Mouse (Mus musculus): ENCODE results near the gene Rpl7l1. TPM values are rescaled to one million over a fixed set of nuclear protein-coding genes. Genes with fewer than 3 reads are reported as not detected.

Gene Rpl7l1
- polyA plus RNA-seq, 1 experiment from 2014 or later, result 136 TPM

DNA sequence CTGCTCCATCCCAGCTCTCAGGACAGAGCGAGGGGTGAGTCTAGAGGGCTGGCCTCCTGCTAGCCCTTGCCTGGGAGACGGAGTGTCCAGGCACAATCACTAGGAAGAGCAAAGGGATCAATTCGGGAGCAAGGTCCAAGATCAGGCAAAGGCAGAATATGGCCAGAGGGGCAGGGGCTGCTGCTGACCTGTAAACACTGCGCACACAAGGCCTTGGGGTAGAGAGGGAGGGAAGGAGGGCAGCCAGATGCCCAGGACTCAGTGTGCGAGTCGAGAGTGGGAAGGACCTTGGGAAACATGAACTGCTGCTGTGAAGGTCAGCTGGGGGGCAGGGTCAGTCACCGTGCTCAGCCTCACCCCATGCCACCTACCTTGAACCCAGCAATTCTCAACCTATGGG, 47.2 kb downstream of the Rpl7l1 start:
- Histone ChIP-seq H3K4me3 (replicated peaks) (no peak overlapping the region), H3K9ac (no peak overlapping the region), H3K9me3 (replicated peaks) (no peaks in the 10 kb centered on the region), H3K4me1 (no peaks in the 10 kb centered on the region), H3K36me3 (peaks cover 22% of the 10 kb centered on the region), H3K27me3 (no peaks in the 10 kb centered on the region), H3K4me2 (replicated peaks) (no peak overlapping the region), H3K27ac (replicated peaks) (no peak overlapping the region)
- WGBS, result 81% methylated on average over 7 of the region's 7 CpGs
- ATAC-seq (ENCODE audit: insufficient number of reproducible peaks, low FRiP score, low TSS enrichment, low read depth), result no peak

DNA sequence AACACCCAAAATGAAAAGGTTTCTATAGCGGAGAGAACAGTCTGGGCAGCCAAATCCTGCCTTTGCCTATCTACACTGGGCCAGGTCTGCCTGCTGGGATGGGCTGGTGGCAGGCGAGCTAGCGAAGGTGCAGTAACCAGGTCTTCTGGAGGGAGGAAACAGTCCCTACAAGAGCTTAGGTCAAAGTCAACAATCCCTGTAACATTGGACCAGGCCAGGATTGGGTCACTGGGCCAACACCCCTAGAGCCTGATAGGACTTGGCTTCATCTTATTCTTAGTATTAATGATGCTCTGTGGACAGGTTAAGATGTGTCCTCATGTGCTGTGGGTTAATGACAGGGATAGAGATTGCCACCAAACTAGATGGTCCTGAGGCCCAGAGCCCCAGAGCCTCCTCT, 48.4 kb downstream of the Rpl7l1 start:
- H3K27ac ChIP-seq (replicated peaks), result no peak overlapping the region
- H3K27me3 ChIP-seq, result peaks cover 1% of the 10 kb centered on the region; the same call in 1 of the 2 replicates
- H3K4me1 ChIP-seq, result peaks cover 1% of the 10 kb centered on the region
- H3K9ac ChIP-seq, result no peak overlapping the region
- no peak overlapping the region for H3K4me2 ChIP-seq (replicated peaks)
- peaks cover 22% of the 10 kb centered on the region for H3K36me3 ChIP-seq
- no peaks in the 10 kb centered on the region for H3K9me3 ChIP-seq (replicated peaks)
- no peak overlapping the region for H3K4me3 ChIP-seq (replicated peaks)
- 90% methylated on average over 3 of the region's 3 CpGs for WGBS
- no peak for ATAC-seq (ENCODE audit: insufficient number of reproducible peaks, low FRiP score, low TSS enrichment, low read depth)

GRCm38 (mm10) chr17:46728904-46729318, 53.6 kb downstream of the Rpl7l1 start, which contains the start of gene Gnmt:
TSS of gene Gnmt (minus strand) at chr17:46729168.
- peak within 1 kb of the TSS; percentile 47 for H3K4me2 ChIP-seq (replicated peaks)
- H3K27me3 ChIP-seq, result peaks cover 6% of the 10 kb centered on the region; the same call in 1 of the 2 replicates
- peaks cover 25% of the 10 kb centered on the region for H3K36me3 ChIP-seq
- H3K9me3 ChIP-seq (replicated peaks), result no peaks in the 10 kb centered on the region
- peak; percentile 15; the same call in 1 of the 2 replicates for ATAC-seq (ENCODE audit: insufficient number of reproducible peaks, low FRiP score, low TSS enrichment, low read depth)
- peak within 1 kb of the TSS; percentile 28 for H3K4me3 ChIP-seq (replicated peaks)
- WGBS, result 12% methylated on average over 24 of the region's 24 CpGs
- H3K4me1 ChIP-seq, result peaks cover 9% of the 10 kb centered on the region
- H3K9ac ChIP-seq, result no peak within 1 kb of the TSS
- H3K27ac ChIP-seq (replicated peaks), result no peak within 1 kb of the TSS

GRCm38 (mm10) chr17:46728496-46728895, 54.0 kb downstream of the Rpl7l1 start:
- Histone ChIP-seq H3K27me3 (peaks cover 6% of the 10 kb centered on the region; the same call in 1 of the 2 replicates), H3K9ac (no peak overlapping the region), H3K36me3 (peaks cover 30% of the 10 kb centered on the region), H3K9me3 (replicated peaks) (no peaks in the 10 kb centered on the region), H3K27ac (replicated peaks) (no peak overlapping the region), H3K4me1 (peaks cover 9% of the 10 kb centered on the region), H3K4me2 (replicated peaks) (peak overlapping the region; percentile 47), H3K4me3 (replicated peaks) (peak overlapping the region; percentile 28)
- WGBS, result 44% methylated on average over 11 of the region's 11 CpGs
- no peak for ATAC-seq (ENCODE audit: insufficient number of reproducible peaks, low FRiP score, low TSS enrichment, low read depth)

DNA sequence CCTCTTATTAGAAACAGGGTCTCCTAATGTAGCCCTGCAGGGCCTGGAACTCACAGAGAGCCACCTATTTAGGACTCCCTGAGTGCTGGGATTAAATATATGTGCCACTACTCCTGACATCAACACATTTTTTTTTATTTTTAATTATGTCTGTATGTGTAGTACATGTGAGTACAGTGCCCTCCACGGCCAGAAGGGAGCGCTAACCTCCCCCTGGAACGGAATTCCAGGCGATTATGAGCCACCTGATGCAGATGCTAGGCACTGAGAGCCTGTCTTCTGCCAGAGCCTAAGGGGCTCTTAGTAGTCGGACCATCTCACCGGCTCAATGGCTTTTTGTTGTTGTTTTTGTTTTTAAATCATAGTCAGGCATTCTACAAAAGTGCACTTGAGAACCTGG, 54.5 kb downstream of the Rpl7l1 start:
- Histone ChIP-seq H3K36me3 (peaks cover 34% of the 10 kb centered on the region), H3K9me3 (replicated peaks) (no peaks in the 10 kb centered on the region), H3K4me3 (replicated peaks) (no peak overlapping the region), H3K27ac (replicated peaks) (no peak overlapping the region), H3K4me1 (peaks cover 9% of the 10 kb centered on the region), H3K4me2 (replicated peaks) (no peak overlapping the region), H3K27me3 (peaks cover 6% of the 10 kb centered on the region; the same call in 1 of the 2 replicates), H3K9ac (no peak overlapping the region)
- no peak for ATAC-seq (ENCODE audit: insufficient number of reproducible peaks, low FRiP score, low TSS enrichment, low read depth)
- WGBS, result 26% methylated on average over 6 of the region's 6 CpGs

- no peak for ATAC-seq (ENCODE audit: insufficient number of reproducible peaks, low FRiP score, low TSS enrichment, low read depth)
Observed at GRCm38 (mm10) chr17:46727271-46727670, 55.2 kb downstream of the Rpl7l1 start.

DNA sequence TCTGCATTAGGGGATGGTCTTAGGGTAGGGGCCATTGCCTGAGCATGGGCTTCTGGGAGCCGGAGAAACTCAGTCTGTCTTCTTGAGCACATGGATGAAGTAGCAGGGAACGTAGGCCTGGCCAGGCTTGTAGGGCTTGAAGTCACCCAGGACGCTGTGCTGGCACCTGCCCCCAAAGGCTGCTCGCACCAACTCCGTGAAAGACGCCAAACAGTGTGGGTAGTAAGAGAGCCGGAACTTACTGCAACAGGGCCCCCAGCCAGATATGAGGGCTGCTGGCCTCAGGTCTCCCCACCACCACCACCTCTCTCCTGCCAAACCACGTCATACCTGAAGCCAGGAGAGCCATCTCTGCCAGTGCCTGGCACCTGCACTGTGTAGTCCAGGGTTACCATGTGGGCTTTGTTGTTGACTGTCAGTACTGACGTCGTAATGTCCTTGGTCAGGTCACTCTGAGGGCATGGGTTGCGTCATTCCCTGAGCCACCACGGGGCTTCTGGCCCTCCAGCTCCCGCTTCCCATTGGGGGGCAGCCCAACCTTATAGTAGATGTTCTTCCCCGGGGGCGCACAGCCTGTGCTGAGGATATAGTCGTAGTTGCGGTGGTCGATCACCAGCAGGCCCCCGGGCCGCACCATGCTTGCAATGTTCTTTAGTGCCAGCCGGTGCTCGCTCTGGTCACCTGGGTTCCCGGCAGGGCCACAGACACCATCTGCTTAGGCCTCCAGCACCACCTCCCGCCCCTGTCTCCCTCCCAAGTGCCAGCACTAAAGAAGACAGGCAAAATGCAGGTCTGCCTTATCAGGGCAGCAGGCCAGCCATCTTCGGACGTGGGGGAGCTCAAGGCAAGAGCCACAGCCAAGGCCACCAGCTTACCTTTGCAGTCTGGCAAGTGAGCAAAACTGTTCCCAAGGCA, 56.5 kb downstream of the Rpl7l1 start:
- H3K9ac ChIP-seq, result no peak overlapping the region
- peaks cover 9% of the 10 kb centered on the region for H3K4me1 ChIP-seq
- no peak overlapping the region for H3K27ac ChIP-seq (replicated peaks)
- peaks cover 52% of the 10 kb centered on the region for H3K36me3 ChIP-seq
- 92% methylated on average over 26 of the region's 26 CpGs for WGBS
- H3K27me3 ChIP-seq, result peaks cover 6% of the 10 kb centered on the region; the same call in 1 of the 2 replicates
- no peak overlapping the region for H3K4me2 ChIP-seq (replicated peaks)
- no peaks in the 10 kb centered on the region for H3K9me3 ChIP-seq (replicated peaks)
- no peak overlapping the region for H3K4me3 ChIP-seq (replicated peaks)
- ATAC-seq (ENCODE audit: insufficient number of reproducible peaks, low FRiP score, low TSS enrichment, low read depth), result no peak

More at GRCm38 (mm10) chr17:46727271-46727670, 55.2 kb downstream of the Rpl7l1 start:
- Histone ChIP-seq H3K4me3 (replicated peaks) (no peak overlapping the region), H3K9me3 (replicated peaks) (no peaks in the 10 kb centered on the region), H3K4me2 (replicated peaks) (no peak overlapping the region), H3K27ac (replicated peaks) (no peak overlapping the region), H3K36me3 (peaks cover 39% of the 10 kb centered on the region), H3K4me1 (peaks cover 9% of the 10 kb centered on the region), H3K27me3 (peaks cover 6% of the 10 kb centered on the region; the same call in 1 of the 2 replicates), H3K9ac (no peak overlapping the region)
- WGBS, result 85% methylated on average over 11 of the region's 11 CpGs

- WGBS, result 45% methylated on average over 9 of the region's 9 CpGs
- no peak overlapping the region for H3K27ac ChIP-seq (replicated peaks)
- ATAC-seq (ENCODE audit: insufficient number of reproducible peaks, low FRiP score, low TSS enrichment, low read depth), result no peak
- H3K27me3 ChIP-seq, result peaks cover 6% of the 10 kb centered on the region; the same call in 1 of the 2 replicates
- H3K4me2 ChIP-seq (replicated peaks), result no peak overlapping the region
- no peaks in the 10 kb centered on the region for H3K9me3 ChIP-seq (replicated peaks)
- H3K9ac ChIP-seq, result no peak overlapping the region
- peaks cover 59% of the 10 kb centered on the region for H3K36me3 ChIP-seq
- peaks cover 9% of the 10 kb centered on the region for H3K4me1 ChIP-seq
- H3K4me3 ChIP-seq (replicated peaks), result no peak overlapping the region
Observed at GRCm38 (mm10) chr17:46725273-46725672, 57.2 kb downstream of the Rpl7l1 start.

GRCm38 (mm10) chr17:46724477-46725084, 57.9 kb downstream of the Rpl7l1 start:
- Histone ChIP-seq H3K27ac (replicated peaks) (no peak overlapping the region), H3K4me1 (peaks cover 9% of the 10 kb centered on the region), H3K9me3 (replicated peaks) (no peaks in the 10 kb centered on the region), H3K36me3 (peaks cover 63% of the 10 kb centered on the region), H3K27me3 (peaks cover 6% of the 10 kb centered on the region; the same call in 1 of the 2 replicates), H3K4me2 (replicated peaks) (no peak overlapping the region), H3K4me3 (replicated peaks) (no peak overlapping the region), H3K9ac (no peak overlapping the region)
- no peak for ATAC-seq (ENCODE audit: insufficient number of reproducible peaks, low FRiP score, low TSS enrichment, low read depth)
- 79% methylated on average over 20 of the region's 20 CpGs for WGBS
